Mouse (Mus musculus) heart, embryonic 15.5 days (tissue): ENCODE data around the gene Lamc2. TPM values are rescaled to one million over a fixed set of nuclear protein-coding genes. Genes with fewer than 3 reads are reported as not detected.

Source experiments
- ATAC-seq: fragments of 200-750 bp; cut with Nextera tagmentation; replicated peaks from 2 replicates; pipeline ENCODE4 v1.8.0; 2017; ENCODE audit warnings: low read depth, moderate TSS enrichment; ENCODE audit not compliant: insufficient number of reproducible peaks, insufficient read depth, low FRiP score
- H3K27ac ChIP-seq: fragments of 300-500 bp; sonication (generic); 2 replicates; pipeline ENCODE4 v1.5.1; 2015; ENCODE audit warnings: mild to moderate bottlenecking, inconsistent platforms
- H3K27me3 ChIP-seq: fragments of 300-500 bp; sonication (generic); 2 replicates; pipeline ENCODE4 v1.6.1; 2015; ENCODE audit warnings: inconsistent platforms
- H3K36me3 ChIP-seq: fragments of 300-500 bp; sonication (generic); 2 replicates; pipeline ENCODE4 v1.6.1; 2015; ENCODE audit warnings: mild to moderate bottlenecking, inconsistent platforms
- H3K4me1 ChIP-seq: fragments of 300-500 bp; sonication (generic); replicated peaks from 2 replicates; pipeline ENCODE4 v1.6.1; 2015; ENCODE audit warnings: inconsistent platforms
- H3K4me2 ChIP-seq: fragments of 300-500 bp; sonication (generic); 2 replicates; pipeline ENCODE4 v1.6.1; 2015; ENCODE audit warnings: inconsistent platforms, mild to moderate bottlenecking, moderate library complexity
- H3K4me3 ChIP-seq: fragments of 300-500 bp; sonication (generic); 2 replicates; pipeline ENCODE4 v1.5.1; 2015; ENCODE audit warnings: mild to moderate bottlenecking, inconsistent platforms
- H3K9ac ChIP-seq: fragments of 300-500 bp; sonication (generic); 2 replicates; pipeline ENCODE4 v1.6.1; 2015; ENCODE audit warnings: mild to moderate bottlenecking, inconsistent platforms
- H3K9me3 ChIP-seq: fragments of 300-500 bp; sonication (generic); replicated peaks from 2 replicates; pipeline ENCODE4 v1.6.1; 2016; ENCODE audit warnings: inconsistent platforms
- WGBS: fragments of 180-500 bp; shearing (Covaris S2); methylation state at CpG from one replicate; pipeline ENCODE4 v1.1.7; 2015; ENCODE audit warnings: mixed read lengths; 5-methylcytosine and 5-hydroxymethylcytosine counted together
- polyA plus RNA-seq: library from polyadenylated mRNA; unstranded; fragments of >200 nt; fragmentation: Nextera tagmentation; extraction: Ambion mirVana; gene quantifications from 2 replicates; pipeline ENCODE4 v1.2.1, GENCODE M21; 2015

Gene Lamc2
- polyA plus RNA-seq, 1 experiment from 2014 or later = 7.8 TPM

DNA sequence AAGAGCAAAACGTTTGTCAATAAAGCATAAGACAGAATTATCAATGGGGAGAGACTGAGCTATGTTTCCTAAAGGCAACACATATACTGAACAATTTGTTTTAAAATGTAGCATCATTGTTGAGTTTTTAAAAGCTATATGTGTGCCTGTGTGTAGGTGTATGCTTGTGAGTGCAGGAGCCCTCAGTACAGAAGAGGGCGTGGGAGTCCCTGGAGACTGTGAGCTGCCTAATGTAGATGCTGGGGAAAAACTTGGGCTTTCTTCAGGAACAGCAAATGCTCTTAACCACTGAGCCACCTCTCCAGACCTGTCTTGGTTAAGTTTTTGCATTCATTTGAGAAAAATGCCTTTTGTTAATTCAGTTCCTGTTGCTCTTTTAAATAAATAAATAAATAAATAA, 24.0 kb upstream of the Lamc2 start:
- Histone ChIP-seq H3K4me2 (no peak overlapping the region), H3K36me3 (no peaks in the 10 kb centered on the region), H3K9me3 (no peaks in the 10 kb centered on the region), H3K9ac (no peak overlapping the region), H3K4me3 (no peak overlapping the region), H3K4me1 (peaks cover 13% of the 10 kb centered on the region), H3K27ac (no peak overlapping the region), H3K27me3 (no peaks in the 10 kb centered on the region)
- ATAC-seq = no peak
- 81% methylated on average over 2 of the region's 2 CpGs for WGBS

- WGBS = 50% methylated on average over 8 of the region's 8 CpGs
- no peaks in the 10 kb centered on the region for H3K27me3 ChIP-seq
- no peak overlapping the region for H3K4me2 ChIP-seq
- ATAC-seq = no peak
- H3K36me3 ChIP-seq = no peaks in the 10 kb centered on the region
- H3K27ac ChIP-seq = no peak overlapping the region
- peaks cover 36% of the 10 kb centered on the region for H3K4me1 ChIP-seq
- H3K4me3 ChIP-seq = no peak overlapping the region
- H3K9me3 ChIP-seq = no peaks in the 10 kb centered on the region
- H3K9ac ChIP-seq = no peak overlapping the region
Observed at GRCm38 (mm10) chr1:153202195-153202594, 15.9 kb upstream of the Lamc2 start.

- H3K27ac ChIP-seq = no peak overlapping the region; the same call in 1 of the 2 replicates
- H3K4me1 ChIP-seq = peaks cover 36% of the 10 kb centered on the region
- H3K9me3 ChIP-seq = no peaks in the 10 kb centered on the region
- WGBS = 46% methylated on average over 14 of the region's 14 CpGs
- no peak overlapping the region for H3K4me2 ChIP-seq
- H3K4me3 ChIP-seq = no peak overlapping the region
- H3K36me3 ChIP-seq = no peaks in the 10 kb centered on the region
- ATAC-seq = no peak
- H3K9ac ChIP-seq = no peak overlapping the region
- no peaks in the 10 kb centered on the region for H3K27me3 ChIP-seq
Observed at GRCm38 (mm10) chr1:153201448-153201847, 15.2 kb upstream of the Lamc2 start.

GRCm38 (mm10) chr1:153197316-153197850, 11.1 kb upstream of the Lamc2 start:
- no peak for ATAC-seq
- 77% methylated on average over 3 of the region's 3 CpGs for WGBS
- Histone ChIP-seq H3K4me2 (no peak overlapping the region), H3K4me3 (no peak overlapping the region), H3K9me3 (no peaks in the 10 kb centered on the region), H3K9ac (no peak overlapping the region), H3K27ac (no peak overlapping the region), H3K4me1 (peaks cover 31% of the 10 kb centered on the region), H3K36me3 (no peaks in the 10 kb centered on the region), H3K27me3 (no peaks in the 10 kb centered on the region)

- no peaks in the 10 kb centered on the region for H3K9me3 ChIP-seq
- no peaks in the 10 kb centered on the region for H3K27me3 ChIP-seq
- no peak for ATAC-seq
- H3K4me2 ChIP-seq = no peak overlapping the region
- no peaks in the 10 kb centered on the region for H3K36me3 ChIP-seq
- 85% methylated on average over 6 of the region's 6 CpGs for WGBS
- peak overlapping the region; percentile 90; the same call in 1 of the 2 replicates for H3K27ac ChIP-seq
- H3K9ac ChIP-seq = no peak overlapping the region
- no peak overlapping the region for H3K4me3 ChIP-seq
- H3K4me1 ChIP-seq = peaks cover 24% of the 10 kb centered on the region
Observed at GRCm38 (mm10) chr1:153192945-153193344, 6.7 kb upstream of the Lamc2 start.

GRCm38 (mm10) chr1:153192379-153192778, 6.1 kb upstream of the Lamc2 start:
- Histone ChIP-seq H3K4me2 (no peak overlapping the region; the same call in 1 of the 2 replicates), H3K27me3 (no peaks in the 10 kb centered on the region), H3K4me1 (peaks cover 24% of the 10 kb centered on the region), H3K9me3 (no peaks in the 10 kb centered on the region), H3K27ac (peak overlapping the region; percentile 90), H3K36me3 (no peaks in the 10 kb centered on the region), H3K4me3 (no peak overlapping the region), H3K9ac (no peak overlapping the region)
- 88% methylated on average over 4 of the region's 4 CpGs for WGBS
- ATAC-seq = no peak

GRCm38 (mm10) chr1:153191943-153192329, 5.7 kb upstream of the Lamc2 start:
- Histone ChIP-seq H3K4me2 (peak overlapping the region; percentile 35), H3K4me3 (no peak overlapping the region), H3K27ac (peak overlapping the region; percentile 90), H3K9me3 (no peaks in the 10 kb centered on the region), H3K36me3 (no peaks in the 10 kb centered on the region), H3K9ac (no peak overlapping the region), H3K4me1 (peaks cover 24% of the 10 kb centered on the region), H3K27me3 (no peaks in the 10 kb centered on the region)
- 14% methylated on average over 5 of the region's 5 CpGs for WGBS
- peak; percentile 54 for ATAC-seq

DNA sequence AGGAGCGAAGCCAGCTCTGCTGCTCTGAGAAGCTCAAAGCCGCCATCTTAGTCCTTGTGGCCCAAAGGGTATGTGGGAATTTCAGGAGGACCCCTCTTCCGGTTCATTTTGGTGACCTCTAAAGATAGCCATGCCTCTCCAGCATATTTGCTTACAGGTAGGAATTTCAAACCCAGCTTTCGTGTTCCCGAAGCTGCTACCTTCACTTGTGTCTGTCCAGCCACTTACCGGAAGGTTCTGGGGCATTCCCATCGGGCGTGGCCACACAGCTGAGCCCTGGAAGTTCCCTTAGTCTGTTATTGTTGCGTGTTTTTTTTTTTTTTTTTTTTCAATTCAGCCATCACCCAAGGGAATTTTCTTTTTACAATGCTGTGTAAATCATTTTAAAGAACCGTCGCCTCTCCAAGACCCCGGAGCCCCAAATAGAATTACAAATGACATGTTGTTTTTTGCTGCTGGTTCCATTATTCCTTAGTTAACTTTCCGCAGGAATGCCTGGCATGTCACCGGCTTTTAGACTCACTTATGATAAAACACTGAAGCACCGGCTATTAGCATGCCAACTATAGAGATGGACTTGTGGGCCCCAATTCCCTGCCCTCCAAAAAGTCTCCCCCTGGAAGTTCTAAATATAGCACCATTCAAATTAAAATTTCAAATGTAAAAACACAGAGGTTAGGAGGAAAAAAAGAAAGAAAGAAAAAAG, 5.1 kb upstream of the Lamc2 start:
- no peaks in the 10 kb centered on the region for H3K9me3 ChIP-seq
- no peak; the same call in 1 of the 2 replicates for ATAC-seq
- 38% methylated on average over 15 of the region's 15 CpGs for WGBS
- H3K4me2 ChIP-seq = peak overlapping the region; percentile 35
- no peak overlapping the region for H3K4me3 ChIP-seq
- H3K27me3 ChIP-seq = no peaks in the 10 kb centered on the region
- peaks cover 29% of the 10 kb centered on the region for H3K4me1 ChIP-seq
- no peak overlapping the region for H3K9ac ChIP-seq
- H3K27ac ChIP-seq = peak overlapping the region; percentile 90
- no peaks in the 10 kb centered on the region for H3K36me3 ChIP-seq

DNA sequence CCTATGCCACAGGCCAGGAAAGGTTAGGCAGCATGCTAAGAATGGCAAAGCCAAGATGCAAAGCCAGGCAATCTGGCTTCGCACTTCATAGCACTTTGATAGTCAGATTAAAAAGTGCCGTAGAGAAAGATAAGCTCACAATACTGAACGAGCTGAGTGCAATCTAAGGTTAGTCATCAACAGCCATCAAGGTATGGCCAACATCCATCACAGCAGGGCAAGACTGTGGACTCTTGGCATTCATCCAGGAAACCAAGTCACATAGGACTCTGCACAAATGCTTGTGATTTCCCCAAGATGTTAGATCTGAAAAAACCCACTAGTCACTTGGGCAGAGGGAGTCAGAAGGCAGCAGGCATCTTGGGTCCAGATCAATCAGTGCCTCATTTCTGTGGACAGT, 1.8 kb upstream of the Lamc2 start:
- WGBS = 32% methylated on average over 3 of the region's 3 CpGs
- Histone ChIP-seq H3K4me2 (no peak overlapping the region), H3K4me3 (no peak overlapping the region), H3K27me3 (no peaks in the 10 kb centered on the region; the same call in 1 of the 2 replicates), H3K9me3 (no peaks in the 10 kb centered on the region), H3K36me3 (no peaks in the 10 kb centered on the region), H3K27ac (no peak overlapping the region), H3K9ac (no peak overlapping the region), H3K4me1 (peaks cover 40% of the 10 kb centered on the region)
- ATAC-seq = no peak

DNA sequence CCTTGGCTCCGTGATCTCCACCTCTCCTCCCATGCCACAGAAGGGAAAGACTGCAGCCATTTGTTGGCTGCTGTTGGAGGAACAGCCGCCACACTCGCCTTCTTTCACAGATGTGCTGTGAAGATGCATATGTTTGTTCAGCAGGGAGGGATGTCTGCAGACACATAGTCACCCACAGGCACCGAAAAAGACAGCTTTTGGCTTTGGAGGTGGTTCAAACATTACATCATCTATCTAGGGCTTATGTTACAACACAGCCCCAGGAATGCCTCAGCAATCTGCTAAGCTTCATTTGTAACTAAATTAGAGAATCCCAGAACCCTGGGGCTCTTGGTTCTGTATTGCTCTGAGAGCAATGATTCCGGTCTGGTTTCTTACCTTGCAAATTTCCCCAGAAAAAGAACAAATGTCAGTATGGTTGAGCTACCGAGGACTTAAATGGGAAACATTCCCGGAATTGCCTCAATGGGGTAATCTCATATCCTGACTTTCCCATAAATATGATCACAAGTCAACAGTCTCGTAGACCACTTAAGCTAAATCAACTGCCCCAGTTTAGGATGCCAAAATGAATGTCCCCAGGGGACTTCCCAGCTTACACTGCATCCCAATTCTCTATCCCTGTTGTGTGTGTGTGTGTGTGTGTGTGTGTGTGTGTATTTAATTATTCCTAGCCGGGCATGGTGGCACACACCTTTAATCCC, 5.5 kb downstream of the Lamc2 start:
- 50% methylated on average over 9 of the region's 9 CpGs for WGBS
- H3K4me2 ChIP-seq = no peak overlapping the region
- H3K4me1 ChIP-seq = peaks cover 19% of the 10 kb centered on the region
- no peak overlapping the region for H3K4me3 ChIP-seq
- no peaks in the 10 kb centered on the region; the same call in 1 of the 2 replicates for H3K27me3 ChIP-seq
- peak overlapping the region; percentile 58 for H3K27ac ChIP-seq
- H3K9ac ChIP-seq = no peak overlapping the region
- H3K9me3 ChIP-seq = no peaks in the 10 kb centered on the region
- H3K36me3 ChIP-seq = no peaks in the 10 kb centered on the region
- ATAC-seq = peak; percentile 70; the same call in 1 of the 2 replicates

DNA sequence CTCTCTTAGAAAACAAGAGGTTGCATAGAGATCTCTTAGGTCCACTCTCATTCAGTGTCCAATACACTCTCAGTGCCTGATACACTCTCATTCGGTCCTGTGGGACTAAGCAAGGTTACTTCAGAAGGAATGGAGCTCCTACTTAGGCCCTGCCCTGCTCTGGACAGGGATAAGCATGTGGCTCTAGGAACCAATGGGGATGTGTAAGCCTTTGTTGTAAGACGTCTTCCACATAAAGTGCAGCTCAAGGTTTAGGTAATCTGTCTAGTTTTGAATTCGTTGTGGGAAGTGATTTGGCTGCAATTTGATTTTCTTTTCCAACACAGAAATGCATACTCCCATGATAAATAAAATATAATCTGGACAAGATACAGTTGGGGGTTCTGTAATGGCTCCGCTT, 6.1 kb downstream of the Lamc2 start:
- Histone ChIP-seq H3K27ac (peak overlapping the region; percentile 58), H3K27me3 (no peaks in the 10 kb centered on the region; the same call in 1 of the 2 replicates), H3K9ac (no peak overlapping the region), H3K9me3 (no peaks in the 10 kb centered on the region), H3K4me1 (peaks cover 17% of the 10 kb centered on the region), H3K4me3 (no peak overlapping the region), H3K36me3 (no peaks in the 10 kb centered on the region), H3K4me2 (no peak overlapping the region)
- no peak for ATAC-seq
- 66% methylated on average over 4 of the region's 4 CpGs for WGBS
